Mouse (Mus musculus) lung, embryonic 16.5 days (tissue): ENCODE data around the gene Zfp931. TPM values are rescaled to one million over a fixed set of nuclear protein-coding genes. Genes with fewer than 3 reads are reported as not detected.
"Not testable (repeated sequence)": the region's sequence is repeated elsewhere in the genome, so short reads cannot be mapped to it uniquely, and the experiment has no call there.

Experiments used
- ATAC-seq: fragments of 200-750 bp; cut with Nextera tagmentation; 2 replicates; pipeline ENCODE4 v1.8.0; 2017; ENCODE audit warnings: low read depth, mild to moderate bottlenecking, moderate library complexity
- H3K27ac ChIP-seq: fragments of 300-500 bp; sonication (generic); 2 replicates; pipeline ENCODE4 v1.5.1; 2014; ENCODE audit warnings: mild to moderate bottlenecking, control low read depth, low read length
- H3K27me3 ChIP-seq: fragments of 300-500 bp; sonication (generic); 2 replicates; pipeline ENCODE4 v1.6.1; 2014; ENCODE audit warnings: low read depth, low read length, mixed read lengths; ENCODE audit not compliant: control insufficient read depth, insufficient read depth
- H3K36me3 ChIP-seq: fragments of 300-500 bp; sonication (generic); 2 replicates; pipeline ENCODE4 v1.6.1; 2014; ENCODE audit warnings: low read length; ENCODE audit not compliant: control insufficient read depth, insufficient read depth
- H3K4me1 ChIP-seq: fragments of 300-500 bp; sonication (generic); replicated peaks from 2 replicates; pipeline ENCODE4 v1.6.1; 2014; ENCODE audit warnings: low read length, mixed read lengths; ENCODE audit not compliant: control insufficient read depth, insufficient read depth
- H3K4me2 ChIP-seq: fragments of 300-500 bp; sonication (generic); 2 replicates; pipeline ENCODE4 v1.6.1; 2014; ENCODE audit warnings: low read depth, low read length, control low read depth
- H3K4me3 ChIP-seq: fragments of 300-500 bp; sonication (generic); 2 replicates; pipeline ENCODE4 v1.5.1; 2014; ENCODE audit warnings: mild to moderate bottlenecking, low read length, control low read depth
- H3K9ac ChIP-seq: fragments of 300-500 bp; sonication (generic); 2 replicates; pipeline ENCODE4 v1.6.1; 2014; ENCODE audit warnings: low read length, control low read depth
- H3K9me3 ChIP-seq: fragments of 300-500 bp; sonication (generic); 2 replicates; pipeline ENCODE4 v1.6.1; 2016; ENCODE audit warnings: low read length; ENCODE audit not compliant: control insufficient read depth
- WGBS: fragments of 180-500 bp; shearing (Covaris S2); extraction: QIAGEN DNeasy Blood & Tissue Kit; methylation state at CpG from one replicate; pipeline ENCODE4 v1.1.7; 2014; 5-methylcytosine and 5-hydroxymethylcytosine counted together
- polyA plus RNA-seq: library from polyadenylated mRNA; unstranded; fragments of >200 nt; fragmentation: Nextera tagmentation; extraction: Ambion mirVana; gene quantifications from 2 replicates; pipeline ENCODE4 v1.2.1, GENCODE M21; 2015

Zfp931 gene
- polyA plus RNA-seq = 20.5 and 20.6 TPM in 2 replicates

DNA sequence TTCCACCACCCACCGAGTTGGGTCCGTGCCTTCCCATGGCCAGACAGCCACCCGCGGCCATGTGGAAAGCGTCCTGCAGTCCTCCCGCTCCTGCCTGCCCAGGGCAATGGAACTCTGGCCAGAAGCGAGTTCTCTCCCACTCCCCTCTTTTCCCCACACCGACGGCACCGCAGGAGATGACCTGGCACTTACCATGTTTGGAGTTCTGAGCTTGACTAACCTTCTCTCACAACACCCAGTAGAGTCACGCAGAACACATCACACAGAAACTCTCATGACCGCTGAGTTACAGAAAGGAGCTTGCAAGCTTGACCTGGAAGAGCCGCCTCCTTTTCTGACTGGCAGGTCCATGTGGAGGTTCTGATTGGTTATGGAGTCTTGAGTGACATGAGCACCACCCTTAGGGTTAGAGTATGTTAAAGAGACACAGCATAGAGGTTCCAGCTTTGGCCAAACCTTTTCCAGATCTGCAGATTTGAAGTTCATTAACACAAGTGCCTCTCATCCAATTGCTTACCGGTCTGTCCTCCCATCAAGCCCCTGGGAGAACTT lies at the start of gene Zfp931:
Gene Zfp931 (minus strand): TSS at position 311 of the 552 bp plus-strand sequence.
- H3K4me1 ChIP-seq, ATAC-seq, H3K9me3 ChIP-seq, H3K27ac ChIP-seq, H3K27me3 ChIP-seq, H3K36me3 ChIP-seq: not testable (repeated sequence)
- H3K4me3 ChIP-seq = peak within 1 kb of the TSS; percentile 50
- 8% methylated on average over 2 of the region's 14 CpGs for WGBS
- peak within 1 kb of the TSS; percentile 47 for H3K4me2 ChIP-seq
- H3K9ac ChIP-seq = peak within 1 kb of the TSS; percentile 59

DNA sequence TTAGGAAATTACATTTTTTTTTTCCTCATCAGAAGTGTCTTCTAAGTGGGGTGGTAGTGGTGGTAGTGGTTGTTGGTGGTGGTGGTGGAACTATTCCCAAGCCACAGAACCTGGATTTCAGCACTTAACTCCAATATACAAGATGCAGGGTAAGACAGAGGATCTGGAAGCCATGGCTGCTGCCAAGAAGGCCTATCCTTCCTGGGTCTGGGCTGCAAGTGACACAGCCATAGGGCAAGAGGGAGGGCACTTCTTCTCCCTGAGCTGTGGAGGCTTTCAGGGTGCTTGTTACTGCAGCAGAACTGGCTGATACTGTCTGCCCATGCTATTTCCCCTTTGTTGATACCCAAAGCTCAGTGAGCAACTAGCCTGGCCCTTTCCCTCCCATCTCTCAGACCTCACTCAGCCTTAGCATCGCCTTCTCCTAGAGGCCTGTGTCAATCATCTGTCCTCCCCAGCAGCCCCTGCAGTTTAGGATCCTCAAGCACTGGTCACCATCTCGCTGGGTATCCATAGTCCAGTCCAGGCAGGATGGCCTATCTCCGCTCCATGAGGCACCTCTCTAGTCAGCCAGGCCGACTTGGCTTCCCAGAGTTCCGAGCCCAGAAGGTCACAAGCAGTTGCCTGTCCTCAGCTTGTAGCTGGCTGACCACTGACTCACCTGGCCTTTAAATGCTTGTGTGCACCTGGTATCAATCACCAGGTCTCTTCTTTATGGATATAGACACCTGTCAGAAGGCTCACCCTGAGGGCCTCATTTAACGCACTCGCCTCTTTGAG lies 48.0 kb upstream of the Zfp931 start:
- WGBS = 85% methylated on average over 7 of the region's 7 CpGs
- no peaks in the 10 kb centered on the region for H3K9me3 ChIP-seq
- H3K27me3 ChIP-seq = no peaks in the 10 kb centered on the region
- H3K4me3 ChIP-seq = no peak overlapping the region
- no peak overlapping the region for H3K27ac ChIP-seq
- H3K36me3 ChIP-seq = no peaks in the 10 kb centered on the region
- ATAC-seq = no peak
- no peak overlapping the region for H3K4me2 ChIP-seq
- H3K4me1 ChIP-seq = no peaks in the 10 kb centered on the region; the same call in 1 of the 2 replicates
- H3K9ac ChIP-seq = no peak overlapping the region

DNA sequence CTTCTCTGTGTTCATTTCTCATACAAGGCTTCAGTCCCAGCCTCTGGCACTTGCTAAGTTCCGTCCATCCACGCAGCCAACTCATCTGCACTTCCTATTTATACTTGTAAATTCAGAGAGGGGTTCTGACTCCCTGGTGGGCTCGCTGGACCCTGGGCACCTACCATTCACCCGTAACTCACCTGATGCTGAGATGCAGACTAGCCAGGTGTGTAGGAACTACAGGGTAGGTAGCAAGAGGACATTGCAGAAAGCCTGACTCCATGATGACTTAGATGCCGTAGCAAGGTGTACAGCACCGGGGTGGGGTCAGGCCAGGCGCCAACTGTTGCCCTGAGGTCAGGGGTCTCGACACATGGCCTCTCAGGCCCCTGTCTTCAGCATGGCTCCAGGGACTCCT lies 47.2 kb upstream of the Zfp931 start:
- 81% methylated on average over 8 of the region's 8 CpGs for whole genome bisulfite sequencing
- ATAC-seq = no peak
- no peak overlapping the region for H3K4me2 ChIP-seq
- H3K4me1 ChIP-seq = no peaks in the 10 kb centered on the region; the same call in 1 of the 2 replicates
- no peak overlapping the region for H3K4me3 ChIP-seq
- H3K27me3 ChIP-seq = no peaks in the 10 kb centered on the region
- H3K36me3 ChIP-seq = no peaks in the 10 kb centered on the region
- H3K27ac ChIP-seq = no peak overlapping the region
- H3K9me3 ChIP-seq = no peaks in the 10 kb centered on the region
- H3K9ac ChIP-seq = no peak overlapping the region

DNA sequence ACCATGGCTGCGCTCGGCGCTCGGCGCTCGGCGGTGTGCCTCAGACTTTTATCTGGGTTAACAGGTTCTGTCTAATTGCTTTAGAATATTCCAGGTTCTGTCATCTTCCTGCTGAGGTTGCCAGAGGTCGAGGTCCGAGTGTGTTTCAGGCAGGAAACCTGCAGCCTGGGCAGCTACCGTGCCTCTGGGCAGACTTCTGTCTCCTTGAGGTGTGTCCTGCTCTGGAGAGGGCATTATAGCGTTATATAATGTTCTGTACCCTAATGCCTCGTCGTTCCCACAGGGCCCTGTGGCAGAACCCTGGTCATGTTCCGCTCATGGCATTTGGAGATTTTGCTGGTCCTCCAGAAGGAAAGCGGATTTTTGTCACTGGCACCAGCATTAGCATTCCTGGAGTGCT lies 45.2 kb upstream of the Zfp931 start:
- H3K9me3 ChIP-seq = no peaks in the 10 kb centered on the region
- H3K36me3 ChIP-seq = no peaks in the 10 kb centered on the region
- no peak overlapping the region for H3K4me2 ChIP-seq
- H3K4me1 ChIP-seq = peaks cover 4% of the 10 kb centered on the region; the same call in 1 of the 2 replicates
- no peak overlapping the region for H3K4me3 ChIP-seq
- H3K27ac ChIP-seq = no peak overlapping the region
- WGBS = 74% methylated on average over 15 of the region's 15 CpGs
- no peak for ATAC-seq
- peaks cover 12% of the 10 kb centered on the region for H3K27me3 ChIP-seq
- H3K9ac ChIP-seq = no peak overlapping the region

DNA sequence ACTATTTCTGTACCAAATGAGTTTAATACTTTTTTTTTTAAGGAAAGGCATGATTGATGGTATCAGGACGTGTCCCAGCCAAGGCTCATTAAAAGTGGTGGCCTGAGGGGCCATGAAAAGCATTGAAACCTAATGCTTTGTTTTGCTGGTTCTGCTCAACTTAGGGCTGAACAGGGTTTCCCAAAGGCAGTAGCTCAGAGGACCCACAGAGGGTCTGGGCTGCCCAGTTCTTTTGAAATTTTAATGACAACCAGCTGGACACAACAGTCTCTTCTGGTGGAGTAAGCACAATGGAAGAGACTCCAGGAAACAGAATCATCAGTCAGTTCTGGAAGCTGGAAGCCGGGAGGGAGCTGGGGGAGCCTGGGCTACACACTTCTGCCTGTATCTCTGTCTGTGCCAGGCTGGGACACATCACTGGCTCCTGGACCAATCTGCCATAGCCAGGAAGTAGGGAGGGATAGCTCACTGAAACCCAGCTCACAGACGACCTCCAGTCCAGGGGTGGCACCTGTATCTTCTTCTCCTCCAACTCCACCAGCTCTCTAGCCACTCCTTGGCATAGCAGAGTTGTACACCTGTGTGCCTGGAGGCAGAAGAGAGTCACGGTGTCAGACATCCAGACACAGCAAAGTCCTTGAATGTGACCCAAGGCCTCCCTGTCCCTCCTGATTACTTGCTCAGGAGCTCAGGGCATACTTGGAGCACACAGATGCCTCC lies 43.8 kb upstream of the Zfp931 start:
- no peak overlapping the region for H3K27ac ChIP-seq
- no peak overlapping the region for H3K9ac ChIP-seq
- WGBS = 43% methylated on average over 4 of the region's 4 CpGs
- no peak overlapping the region for H3K4me3 ChIP-seq
- H3K36me3 ChIP-seq = no peaks in the 10 kb centered on the region
- ATAC-seq = no peak
- H3K9me3 ChIP-seq = no peaks in the 10 kb centered on the region
- H3K4me1 ChIP-seq = peaks cover 4% of the 10 kb centered on the region; the same call in 1 of the 2 replicates
- no peak overlapping the region for H3K4me2 ChIP-seq
- H3K27me3 ChIP-seq = peaks cover 17% of the 10 kb centered on the region

DNA sequence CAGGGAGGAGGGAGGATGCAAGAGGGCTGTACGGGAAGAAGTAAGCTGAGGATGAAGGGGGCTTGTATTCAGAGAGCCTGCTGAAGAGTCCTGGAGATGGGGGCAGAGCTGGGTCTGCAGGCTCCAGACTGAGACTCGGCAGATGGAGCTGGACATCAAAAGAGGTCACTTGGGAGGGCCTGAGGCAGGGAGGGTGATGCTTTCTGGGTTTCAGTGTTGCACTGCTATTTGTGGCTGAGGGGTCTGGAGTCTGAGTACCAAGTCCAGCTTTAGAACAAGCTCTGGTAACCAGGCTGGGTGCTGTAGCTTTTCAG lies 43.1 kb upstream of the Zfp931 start:
- H3K27ac ChIP-seq = no peak overlapping the region
- no peak overlapping the region for H3K9ac ChIP-seq
- no peak overlapping the region for H3K4me2 ChIP-seq
- 37% methylated on average over 2 of the region's 2 CpGs for WGBS
- ATAC-seq = no peak
- peaks cover 17% of the 10 kb centered on the region for H3K27me3 ChIP-seq
- H3K36me3 ChIP-seq = no peaks in the 10 kb centered on the region
- H3K4me3 ChIP-seq = no peak overlapping the region
- H3K9me3 ChIP-seq = no peaks in the 10 kb centered on the region
- H3K4me1 ChIP-seq = peaks cover 4% of the 10 kb centered on the region; the same call in 1 of the 2 replicates

DNA sequence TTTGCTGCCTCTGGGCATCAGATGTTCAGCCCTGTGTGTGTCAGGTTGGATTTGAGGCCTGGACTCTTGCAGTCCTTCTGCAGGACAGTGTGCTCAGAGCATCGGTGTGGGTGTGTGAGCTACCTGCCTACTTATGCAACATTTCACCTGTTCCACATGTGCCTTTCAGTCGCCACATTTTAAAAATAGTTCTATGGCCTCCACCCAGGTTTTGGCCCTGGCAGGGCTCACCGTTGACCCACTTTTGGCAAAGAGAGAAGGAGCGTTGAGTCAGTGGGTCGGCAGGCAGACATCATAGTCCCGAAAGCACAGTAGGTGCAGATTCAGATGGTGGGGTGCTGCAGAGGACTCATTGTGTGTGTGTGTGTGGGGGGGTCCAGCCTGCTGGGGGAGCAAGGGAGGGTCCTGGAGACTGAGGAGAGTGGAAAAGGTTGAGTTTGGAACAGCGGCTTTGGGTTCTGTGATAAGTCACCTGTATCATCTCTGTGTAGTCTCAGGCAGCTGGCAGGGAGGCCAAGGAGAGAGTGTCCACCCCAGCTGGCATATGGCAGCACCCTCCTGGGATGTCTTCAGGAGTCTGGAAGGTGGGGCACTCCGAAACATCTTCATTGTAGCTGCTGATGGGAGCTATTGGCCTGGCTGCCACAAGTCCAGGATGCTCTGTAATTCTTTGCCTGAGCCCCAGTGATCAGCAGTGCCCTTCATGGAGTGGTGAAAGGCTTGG lies 42.5 kb upstream of the Zfp931 start:
- no peak overlapping the region for H3K27ac ChIP-seq
- no peak overlapping the region for H3K4me2 ChIP-seq
- H3K4me1 ChIP-seq = peaks cover 4% of the 10 kb centered on the region; the same call in 1 of the 2 replicates
- no peak overlapping the region for H3K9ac ChIP-seq
- H3K9me3 ChIP-seq = no peaks in the 10 kb centered on the region
- no peaks in the 10 kb centered on the region for H3K36me3 ChIP-seq
- 82% methylated on average over 8 of the region's 8 CpGs for WGBS
- no peak for ATAC-seq
- H3K27me3 ChIP-seq = peaks cover 17% of the 10 kb centered on the region
- H3K4me3 ChIP-seq = no peak overlapping the region

DNA sequence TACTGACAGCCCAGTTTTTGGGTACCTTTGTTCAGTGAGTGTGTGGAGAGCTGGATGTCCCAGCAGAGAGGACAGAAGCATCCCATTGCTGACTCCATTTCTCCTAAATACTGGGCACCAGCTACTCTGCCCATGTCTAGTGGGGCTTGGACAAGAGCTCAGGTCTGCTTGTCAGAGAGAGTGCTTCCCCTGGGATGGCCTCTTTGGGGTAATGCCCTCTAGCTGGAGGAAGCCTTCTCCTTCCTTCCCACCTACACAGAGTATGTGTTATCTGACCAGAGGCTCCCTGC lies 42.0 kb upstream of the Zfp931 start:
- no peak overlapping the region for H3K4me2 ChIP-seq
- no peak for ATAC-seq
- peaks cover 17% of the 10 kb centered on the region for H3K27me3 ChIP-seq
- H3K9ac ChIP-seq = no peak overlapping the region
- no peak overlapping the region for H3K4me3 ChIP-seq
- no peaks in the 10 kb centered on the region for H3K9me3 ChIP-seq
- H3K27ac ChIP-seq = no peak overlapping the region
- peaks cover 4% of the 10 kb centered on the region; the same call in 1 of the 2 replicates for H3K4me1 ChIP-seq
- H3K36me3 ChIP-seq = no peaks in the 10 kb centered on the region
